Comparison of ENCODE assay signal across 8 mouse cellular contexts in the genomic region with DNA sequence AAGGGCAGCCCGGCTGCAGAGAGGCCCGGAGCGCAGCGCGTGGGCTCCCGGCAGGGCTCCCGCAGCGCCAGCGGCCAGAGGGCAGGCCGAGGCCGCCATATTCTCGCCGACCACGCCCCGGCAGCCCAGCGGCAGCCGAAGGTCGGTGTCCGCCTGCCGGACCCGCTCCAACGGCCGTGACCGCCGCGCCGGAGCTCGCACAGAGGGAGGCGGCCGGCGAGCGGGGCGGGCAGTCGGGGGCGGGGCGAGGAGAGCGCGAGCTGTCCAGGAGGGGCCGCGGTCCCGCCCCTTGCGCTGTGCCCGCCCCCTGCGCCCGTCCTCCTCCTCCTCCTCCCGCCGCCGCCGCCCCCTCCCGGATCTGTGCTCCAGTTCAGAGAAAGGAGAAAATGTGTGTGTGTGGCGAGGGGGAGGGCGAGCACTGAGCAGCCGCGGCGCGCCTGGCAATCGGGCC. TPM values are rescaled to one million over a fixed set of nuclear protein-coding genes. Genes with fewer than 3 reads are reported as not detected.
DNase-seq lines count a peak whose midpoint lies in the region; ATAC-seq lines count a peak whose summit lies in the region.

No protein-coding gene starts in this region.

- H3K9ac ChIP-seq in intestine, embryonic 14.5 days (ENCODE audit: low read length), result peak overlapping the region; percentile 98

- no peaks in the 10 kb centered on the region for H3K27me3 ChIP-seq in intestine, embryonic 14.5 days (replicated peaks; ENCODE audit: control insufficient read depth, insufficient read depth, low read length)

- H3K9me3 ChIP-seq in intestine, embryonic 14.5 days (ENCODE audit: control insufficient read depth, low read length), result no peaks in the 10 kb centered on the region

- peak; percentile 93 for ATAC-seq in intestine, embryonic 14.5 days (replicated peaks; ENCODE audit: low FRiP score, low TSS enrichment, low read depth)

- intact Hi-C loops in gastrocnemius, postnatal 14 days (cut with DNase I; ENCODE audit: low total_unique reads), result no loop called here
- intact Hi-C loops in left cerebral cortex, postnatal 25 days (cut with DNase I), result loop anchor here (2.0 to 5.0 kb wide), 4 partner anchors 65 to 215 kb away; no protein-coding TSS in a partner anchor

- no peaks in the 10 kb centered on the region for H3K36me3 ChIP-seq in intestine, embryonic 14.5 days (ENCODE audit: control insufficient read depth, insufficient read depth, low read length)

- H3K4me3 ChIP-seq in intestine, embryonic 14.5 days (ENCODE audit: low read depth, low read length), result peak overlapping the region; percentile 89

- WGBS in intestine, embryonic 14.5 days, result 0% methylated on average over 39 of the region's 57 CpGs

- DNase-seq in adrenal gland, adult (ENCODE audit: inconsistent age in 2 of 2, low spot score in 1 of 2), result peak; percentile 95 to 97
- DNase-seq in embryo, embryonic 10 days (ENCODE audit: low spot score), result peak; percentile 91
- DNase-seq in gastrocnemius, postnatal 14 days, result peak; percentile 96
- peak; percentile 96 for DNase-seq in intestine, embryonic 14.5 days (ENCODE audit: low spot score)
- peak; percentile 86 to 91 for DNase-seq in left cerebral cortex, postnatal 25 days (ENCODE audit: low spot score in 2 of 2)
- peak; percentile 91 for DNase-seq in mesoderm, embryonic 11.5 days (ENCODE audit: low read depth, low spot score)
- DNase-seq in right cerebral cortex, postnatal 36 days (ENCODE audit: low spot score in 2 of 2), result peak; percentile 84 to 85
- DNase-seq in urinary bladder, postnatal 4 days (ENCODE audit: low spot score in 2 of 2), result peak; percentile 91 to 95

- peak overlapping the region; percentile 99 for H3K27ac ChIP-seq in intestine, embryonic 14.5 days (ENCODE audit: low read depth)

- peak overlapping the region; percentile 62 for H3K4me2 ChIP-seq in intestine, embryonic 14.5 days (ENCODE audit: low read length)

- H3K4me1 ChIP-seq in intestine, embryonic 14.5 days (replicated peaks; ENCODE audit: control insufficient read depth, insufficient read depth, low read length), result peaks cover 31% of the 10 kb centered on the region

RNA-seq across cellular contexts. Expression of gene Gnaq, which starts 0.3 kb away (rescaled TPM):
- 10 to 100 TPM; 15.8 to 20.3 TPM for total RNA-seq in gastrocnemius, postnatal 14 days (2021)
- 18.4 and 18.8 TPM in 2 replicates for polyA plus RNA-seq in intestine, embryonic 14.5 days (2014; fragmentation: Nextera tagmentation; extraction: Ambion mirVana)
- total RNA-seq in left cerebral cortex, postnatal 25 days (2021), result 100 to 1,000 TPM; 165 to 178 TPM

Comparison
In these comparisons a context has a peak if more than half of its experiments do, and no peak if none do; other contexts are left out.
1. Peak in every context shown above with its lines: DNase-seq, ATAC-seq, H3K4me3 ChIP-seq and H3K27ac ChIP-seq.
2. RNA of gene Gnaq, which starts 0.3 kb away (total RNA-seq): 165 to 178 TPM in left cerebral cortex, postnatal 25 days; 15.8 to 20.3 TPM in gastrocnemius, postnatal 14 days; every median in the first group is over 4 times any median in the second.